Mouse (Mus musculus) inflammation-experienced regulatory T-cells (primary cell): ENCODE results near the gene Gm4353. TPM values are rescaled to one million over a fixed set of nuclear protein-coding genes. Genes with fewer than 3 reads are reported as not detected.

Source experiments
- polyA plus RNA-seq, 2 experiments: library from polyadenylated mRNA; unstranded; fragments of 100-300 nt; shearing (Covaris generic); gene quantifications; one replicate each; pipeline ENCODE4 v1.2.1; 2017

Gm4353 gene
- under 1 TPM; 0.19 to 0.36 TPM for polyA plus RNA-seq

DNA sequence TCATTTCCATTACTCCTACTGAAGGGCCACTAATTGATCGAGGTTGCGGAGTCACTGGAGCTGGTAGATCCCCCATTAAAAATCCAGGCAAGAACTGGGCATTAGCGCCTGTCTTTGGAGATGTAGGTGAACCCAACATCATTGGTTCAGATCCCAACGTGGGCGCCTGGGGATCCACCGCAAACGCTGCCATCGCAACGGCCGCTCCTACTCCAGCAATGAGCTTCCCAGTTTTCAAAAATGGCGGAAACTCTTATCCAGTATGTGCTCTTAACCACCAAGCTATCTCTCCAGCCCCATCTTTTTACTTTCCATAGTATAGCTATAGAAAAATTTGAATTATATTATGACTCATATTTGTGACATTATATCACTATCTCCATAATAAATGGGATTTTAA is at the start of gene Gm4353:
TSS of gene Gm4353 (minus strand) at position 270 of the 400 bp plus-strand sequence.

DNA sequence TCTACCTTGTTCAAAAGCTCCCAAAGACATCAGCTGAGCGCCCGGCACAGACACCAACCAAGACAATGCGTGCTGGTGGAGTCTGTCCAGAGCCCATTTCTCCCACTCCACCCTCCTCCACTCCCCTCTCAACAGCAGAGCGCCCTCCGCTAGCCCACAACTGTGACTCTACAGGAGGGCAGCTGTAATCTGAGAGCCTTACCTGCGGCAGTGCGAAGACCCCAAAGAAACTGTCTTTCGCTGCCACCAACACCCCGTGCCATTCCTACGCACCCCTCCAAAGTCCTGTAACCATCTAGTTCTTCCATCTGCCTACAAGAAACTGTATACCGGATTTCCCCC is 45.3 kb downstream of the Gm4353 start, which contains the start of gene 1110004F10Rik:
TSS of gene 1110004F10Rik (plus strand) at position 202 of the 342 bp plus-strand sequence.

DNA sequence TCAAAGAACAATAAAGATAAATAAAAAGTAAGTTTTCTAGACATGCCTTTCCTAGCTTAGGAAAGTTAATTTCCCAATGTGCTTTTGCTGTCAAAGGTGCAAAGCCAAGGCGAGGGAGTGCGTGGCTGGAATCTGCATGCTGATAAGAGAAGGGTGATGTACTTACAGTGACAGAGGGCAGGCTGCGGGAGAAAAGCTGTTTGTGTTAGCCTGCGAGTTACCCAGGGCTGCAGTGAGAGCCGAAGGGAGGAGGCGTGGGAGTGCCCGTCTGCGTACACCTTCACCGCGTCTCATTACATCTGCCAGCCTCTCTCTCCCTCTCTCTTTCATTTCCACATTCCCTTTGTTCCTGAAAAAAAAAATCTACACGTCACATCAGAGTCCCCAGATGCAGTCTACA is 45.9 kb downstream of the Gm4353 start, which contains the start of gene Sox6:
TSS of gene Sox6 (minus strand) at position 286 of the 400 bp plus-strand sequence.

Other genes with a start within 250 kb of the Gm4353 start
- gene Sox6, start 45.8 kb downstream of the Gm4353 start, polyA plus RNA-seq: 1 to 10 TPM in 1 of 2 experiments, under 1 TPM in 1; 0.27 to 1.4 TPM
- 100 to 1,000 TPM; 194 to 200 TPM for gene 1110004F10Rik, start 45.2 kb downstream of the Gm4353 start, polyA plus RNA-seq
- 10 to 100 TPM in 1 of 2 experiments, 1 to 10 TPM in 1; 8.5 to 15.3 TPM for gene Plekha7, start 223.7 kb upstream of the Gm4353 start, polyA plus RNA-seq
- gene Rps13, start 249.6 kb upstream of the Gm4353 start, polyA plus RNA-seq: 100 to 1,000 TPM; 545 to 594 TPM